Mouse (Mus musculus): ENCODE data around the gene Klhl22. TPM values are rescaled to one million over a fixed set of nuclear protein-coding genes. Genes with fewer than 3 reads are reported as not detected.

Klhl22 gene
- total and polyA plus RNA-seq, 3 experiments = 17.3 to 23.6 (median 18.6) TPM

GRCm38 (mm10) chr16:17816528-17816927 lies 57.1 kb downstream of the Klhl22 start:
- Histone ChIP-seq H3K4me3 (no peak overlapping the region), H3K9ac (ENCODE audit: low read depth, low read length) (no peak overlapping the region)

GRCm38 (mm10) chr16:17826500-17826899 lies 67.1 kb downstream of the Klhl22 start:
- WGBS = 86% methylated on average over 2 of the region's 2 CpGs
- Histone ChIP-seq H3K27me3 (ENCODE audit: control insufficient read depth, insufficient read depth, low read length) (peaks cover 2% of the 10 kb centered on the region; the same call in 1 of the 2 replicates), H3K4me1 (ENCODE audit: control insufficient read depth, insufficient read depth, low read length) (no peaks in the 10 kb centered on the region), H3K27ac (no peak overlapping the region), H3K4me3 (no peak overlapping the region), H3K9ac (ENCODE audit: low read depth, low read length) (no peak overlapping the region), H3K79me2 (replicated peaks; ENCODE audit: control insufficient read depth, insufficient read depth, low read length) (no peaks in the 10 kb centered on the region), H3K36me3 (ENCODE audit: control insufficient read depth, insufficient read depth, low read length) (no peaks in the 10 kb centered on the region)
- DNase-seq = no peak
- TF ChIP-seq POLR2A (IDR thresholded peaks at IDR 0.05; ENCODE audit: insufficient read depth, low read depth, low read length) (no peak), EP300 (IDR thresholded peaks at IDR 0.05; ENCODE audit: insufficient read depth, low read depth, low read length) (no peak), CTCF (IDR thresholded peaks at IDR 0.05) (no peak)
- intact Hi-C loops (cut with DNase I) = no loop called here

More at GRCm38 (mm10) chr16:17816528-17816927, 57.1 kb downstream of the Klhl22 start:
- H3K79me2 ChIP-seq (replicated peaks; ENCODE audit: control insufficient read depth, insufficient read depth, low read length) = no peaks in the 10 kb centered on the region
- DNase-seq = no peak
- no peaks in the 10 kb centered on the region for H3K36me3 ChIP-seq (ENCODE audit: control insufficient read depth, insufficient read depth, low read length)
- no peaks in the 10 kb centered on the region for H3K27me3 ChIP-seq (ENCODE audit: control insufficient read depth, insufficient read depth, low read length)
- 80% methylated on average over 8 of the region's 8 CpGs for WGBS
- intact Hi-C loops (cut with DNase I) = no loop called here
- no peak for TF ChIP-seq POLR2A (IDR thresholded peaks at IDR 0.05; ENCODE audit: insufficient read depth, low read depth, low read length)
- TF ChIP-seq CTCF (IDR thresholded peaks at IDR 0.05) = no peak
- no peak for TF ChIP-seq EP300 (IDR thresholded peaks at IDR 0.05; ENCODE audit: insufficient read depth, low read depth, low read length)
- peaks cover 2% of the 10 kb centered on the region; the same call in 1 of the 2 replicates for H3K4me1 ChIP-seq (ENCODE audit: control insufficient read depth, insufficient read depth, low read length)
- H3K27ac ChIP-seq = no peak overlapping the region

- DNase-seq = no peak
- Histone ChIP-seq H3K9ac (ENCODE audit: low read depth, low read length) (no peak overlapping the region), H3K79me2 (replicated peaks; ENCODE audit: control insufficient read depth, insufficient read depth, low read length) (no peaks in the 10 kb centered on the region), H3K27me3 (ENCODE audit: control insufficient read depth, insufficient read depth, low read length) (peaks cover 2% of the 10 kb centered on the region; the same call in 1 of the 2 replicates), H3K4me1 (ENCODE audit: control insufficient read depth, insufficient read depth, low read length) (no peaks in the 10 kb centered on the region), H3K36me3 (ENCODE audit: control insufficient read depth, insufficient read depth, low read length) (no peaks in the 10 kb centered on the region), H3K27ac (no peak overlapping the region), H3K4me3 (no peak overlapping the region)
- WGBS = 66% methylated on average over 2 of the region's 2 CpGs
- intact Hi-C loops (cut with DNase I) = no loop called here
- TF ChIP-seq EP300 (IDR thresholded peaks at IDR 0.05; ENCODE audit: insufficient read depth, low read depth, low read length) (no peak), POLR2A (IDR thresholded peaks at IDR 0.05; ENCODE audit: insufficient read depth, low read depth, low read length) (no peak), CTCF (IDR thresholded peaks at IDR 0.05) (no peak)
These were observed 68.8 kb downstream of the Klhl22 start for GRCm38 (mm10) chr16:17828229-17828628.

- intact Hi-C loops (cut with DNase I) = no loop called here
These were observed 69.4 kb downstream of the Klhl22 start for GRCm38 (mm10) chr16:17828867-17829266.

GRCm38 (mm10) chr16:17830385-17831178 lies 71.2 kb downstream of the Klhl22 start:
- 74% methylated on average over 10 of the region's 10 CpGs for WGBS
- no peak for DNase-seq
- Histone ChIP-seq H3K27me3 (ENCODE audit: control insufficient read depth, insufficient read depth, low read length) (peaks cover 12% of the 10 kb centered on the region), H3K4me1 (ENCODE audit: control insufficient read depth, insufficient read depth, low read length) (no peaks in the 10 kb centered on the region), H3K79me2 (replicated peaks; ENCODE audit: control insufficient read depth, insufficient read depth, low read length) (no peaks in the 10 kb centered on the region), H3K4me3 (no peak overlapping the region), H3K36me3 (ENCODE audit: control insufficient read depth, insufficient read depth, low read length) (no peaks in the 10 kb centered on the region), H3K9ac (ENCODE audit: low read depth, low read length) (no peak overlapping the region), H3K27ac (no peak overlapping the region)
- TF ChIP-seq CTCF (IDR thresholded peaks at IDR 0.05) (no peak), POLR2A (IDR thresholded peaks at IDR 0.05; ENCODE audit: insufficient read depth, low read depth, low read length) (no peak), EP300 (IDR thresholded peaks at IDR 0.05; ENCODE audit: insufficient read depth, low read depth, low read length) (no peak)
- intact Hi-C loops (cut with DNase I) = no loop called here

More at GRCm38 (mm10) chr16:17828867-17829266, 69.4 kb downstream of the Klhl22 start:
- Histone ChIP-seq H3K4me1 (ENCODE audit: control insufficient read depth, insufficient read depth, low read length) (no peaks in the 10 kb centered on the region), H3K9ac (ENCODE audit: low read depth, low read length) (no peak overlapping the region), H3K27ac (no peak overlapping the region), H3K36me3 (ENCODE audit: control insufficient read depth, insufficient read depth, low read length) (no peaks in the 10 kb centered on the region), H3K4me3 (no peak overlapping the region), H3K27me3 (ENCODE audit: control insufficient read depth, insufficient read depth, low read length) (peaks cover 5% of the 10 kb centered on the region), H3K79me2 (replicated peaks; ENCODE audit: control insufficient read depth, insufficient read depth, low read length) (no peaks in the 10 kb centered on the region)
- TF ChIP-seq POLR2A (IDR thresholded peaks at IDR 0.05; ENCODE audit: insufficient read depth, low read depth, low read length) (no peak), EP300 (IDR thresholded peaks at IDR 0.05; ENCODE audit: insufficient read depth, low read depth, low read length) (no peak), CTCF (IDR thresholded peaks at IDR 0.05) (no peak)
- 93% methylated on average over 3 of the region's 3 CpGs for WGBS
- DNase-seq = no peak

- Histone ChIP-seq H3K79me2 (replicated peaks; ENCODE audit: control insufficient read depth, insufficient read depth, low read length) (no peaks in the 10 kb centered on the region), H3K36me3 (ENCODE audit: control insufficient read depth, insufficient read depth, low read length) (no peaks in the 10 kb centered on the region), H3K4me1 (ENCODE audit: control insufficient read depth, insufficient read depth, low read length) (no peaks in the 10 kb centered on the region), H3K27me3 (ENCODE audit: control insufficient read depth, insufficient read depth, low read length) (peaks cover 12% of the 10 kb centered on the region), H3K9ac (ENCODE audit: low read depth, low read length) (no peak overlapping the region), H3K4me3 (no peak overlapping the region), H3K27ac (no peak overlapping the region)
- TF ChIP-seq CTCF (IDR thresholded peaks at IDR 0.05) (no peak), EP300 (IDR thresholded peaks at IDR 0.05; ENCODE audit: insufficient read depth, low read depth, low read length) (no peak), POLR2A (IDR thresholded peaks at IDR 0.05; ENCODE audit: insufficient read depth, low read depth, low read length) (no peak)
- WGBS = 25% methylated on average over 11 of the region's 11 CpGs
- intact Hi-C loops (cut with DNase I) = no loop called here
- DNase-seq = no peak
These were observed 72.4 kb downstream of the Klhl22 start for GRCm38 (mm10) chr16:17831781-17832180.
